ENCODE assay signal across 10 mouse cellular contexts in genomic region chr6:125577882-125578646, GRCm38 (mm10). TPM values are rescaled to one million over a fixed set of nuclear protein-coding genes. Genes with fewer than 3 reads are reported as not detected.
A peak's percentile ranks its signal among the peaks of the same experiment; 100 is the strongest.
DNase-seq lines count a peak whose midpoint lies in the region; ATAC-seq lines count a peak whose summit lies in the region.
"Had no signal": no experiment of that assay in that cellular context is flagged by ENCODE, and none has a peak within 500 bp of the region (broad histone marks: within the 10 kb centered on the region; RNA-seq: fewer than 3 reads in every experiment).

No protein-coding gene starts in this region.

- 18% methylated on average over 11 of the region's 11 CpGs for WGBS in midbrain, embryonic 15.5 days

- no peaks in the 10 kb centered on the region for H3K9me3 ChIP-seq in midbrain, embryonic 15.5 days
- H3K9me3 ChIP-seq: megakaryocyte, embryonic 14.5 days had no signal

- H3K27me3 ChIP-seq in midbrain, embryonic 15.5 days (replicated peaks): no peaks in the 10 kb centered on the region
- H3K27me3 ChIP-seq: megakaryocyte, embryonic 14.5 days had no signal

- no peak overlapping the region for H3K4me2 ChIP-seq in midbrain, embryonic 15.5 days

- H3K27ac ChIP-seq in midbrain, embryonic 15.5 days: peak overlapping the region; percentile 14; the same call in 1 of the 2 replicates

- intact Hi-C loops in gastrocnemius, postnatal 14 days (cut with DNase I; ENCODE audit: low total_unique reads): no loop called here

- peak; percentile 61 for ATAC-seq in midbrain, embryonic 15.5 days (replicated peaks)
- no peak for ATAC-seq in megakaryocyte-erythroid progenitor cell, adult 5-6 weeks (replicated peaks; ENCODE audit: low FRiP score, low TSS enrichment, poor library complexity, severe bottlenecking)
- no peak for ATAC-seq in megakaryocyte progenitor cell, adult 5-6 weeks (replicated peaks; ENCODE audit: poor library complexity)

- no peak overlapping the region for H3K4me3 ChIP-seq in midbrain, embryonic 15.5 days
- H3K4me3 ChIP-seq: megakaryocyte, embryonic 14.5 days had no signal

- peaks cover 15% of the 10 kb centered on the region for H3K4me1 ChIP-seq in midbrain, embryonic 15.5 days

- DNase-seq in layer of hippocampus, adult 9-11 months: peak; percentile 24
- no peak for DNase-seq in layer of hippocampus, postnatal 36 days
- DNase-seq in cerebellum, adult 11-12 months: peak; percentile 89
- DNase-seq in gastrocnemius, postnatal 14 days: peak; percentile 54
- DNase-seq in adipocyte (ENCODE audit: low spot score): no peak

- no peak overlapping the region for H3K9ac ChIP-seq in midbrain, embryonic 15.5 days

- no peaks in the 10 kb centered on the region for H3K36me3 ChIP-seq in midbrain, embryonic 15.5 days (replicated peaks)
- H3K36me3 ChIP-seq: G1E had no signal

RNA-seq across cellular contexts. Expression of gene Vwf, which starts 31.5 kb away (rescaled TPM):
- total RNA-seq in layer of hippocampus, postnatal 36 days (2021): 10 to 100 TPM; 12.2 to 13.1 TPM
- 10 to 100 TPM; 25.4 to 29.5 TPM for total RNA-seq in gastrocnemius, postnatal 14 days (2021)
- 10.8 and 11.3 TPM in 2 replicates for polyA plus RNA-seq in midbrain, embryonic 15.5 days (2015; fragmentation: Nextera tagmentation; extraction: Ambion mirVana)
- 11.0 and 14.9 TPM in 2 replicates for total RNA-seq in megakaryocyte-erythroid progenitor cell, adult 5-6 weeks (2014; fragmentation: Nextera tagmentation)
- 5.5 and 9.3 TPM in 2 replicates for total RNA-seq in megakaryocyte-erythroid progenitor cell, adult 5-6 weeks (2017)
- 2.4 and 2.6 TPM in 2 replicates for total RNA-seq in megakaryocyte progenitor cell, adult 5-6 weeks (2015)
- total RNA-seq in megakaryocyte progenitor cell, adult 5-6 weeks (2017): 0.08 and 0.47 TPM in 2 replicates

Comparison
In these comparisons a context has a peak if more than half of its experiments do, and no peak if none do; other contexts are left out.
1. DNase-seq: peak in layer of hippocampus, adult 9-11 months (single experiment), cerebellum, adult 11-12 months (single experiment) and gastrocnemius, postnatal 14 days (single experiment); none in layer of hippocampus, postnatal 36 days (0 of 2) and adipocyte (single experiment).